Mouse (Mus musculus) heart, postnatal 25 days (tissue): ENCODE results near the gene Auts2. TPM values are rescaled to one million over a fixed set of nuclear protein-coding genes. Genes with fewer than 3 reads are reported as not detected.

Source experiments
- DNase-seq: peaks from one replicate; pipeline ENCODE4 v3.0.0; 2022; ENCODE audit warnings: low spot score
- intact Hi-C: fragments of 180-260 bp; cut with DNase I; formaldehyde crosslinking; loops from one replicate; pipeline ENCODE4 v1.15.1; 2025
- total RNA-seq, 2 experiments: library from RNA; stranded (reverse); gene quantifications; 2 replicates each; pipeline ENCODE4 v1.2.3; 2021

Auts2 gene
- total RNA-seq, 2 experiments from 2014 or later = 33.6 to 43.8 TPM

DNA sequence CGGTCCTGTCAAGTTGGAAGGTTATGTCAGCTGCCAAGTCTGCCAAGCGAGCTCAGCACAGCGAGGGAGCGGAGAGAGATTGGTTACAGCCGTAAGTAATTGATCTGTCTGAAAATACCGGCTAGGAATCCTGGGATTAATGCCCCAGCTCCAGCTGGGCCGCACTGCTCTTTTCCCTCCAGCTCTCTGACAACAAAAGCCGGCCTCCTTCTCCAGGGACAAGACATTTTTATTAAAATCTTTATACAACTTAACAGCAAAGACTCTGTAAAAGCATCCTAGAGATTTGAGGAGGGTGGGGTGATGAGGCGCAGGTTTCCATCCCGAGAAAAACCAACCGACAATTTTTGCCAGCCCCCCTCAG lies 468.8 kb downstream of the Auts2 start:
- DNase-seq = no peak
- intact Hi-C loops = no loop called here

DNA sequence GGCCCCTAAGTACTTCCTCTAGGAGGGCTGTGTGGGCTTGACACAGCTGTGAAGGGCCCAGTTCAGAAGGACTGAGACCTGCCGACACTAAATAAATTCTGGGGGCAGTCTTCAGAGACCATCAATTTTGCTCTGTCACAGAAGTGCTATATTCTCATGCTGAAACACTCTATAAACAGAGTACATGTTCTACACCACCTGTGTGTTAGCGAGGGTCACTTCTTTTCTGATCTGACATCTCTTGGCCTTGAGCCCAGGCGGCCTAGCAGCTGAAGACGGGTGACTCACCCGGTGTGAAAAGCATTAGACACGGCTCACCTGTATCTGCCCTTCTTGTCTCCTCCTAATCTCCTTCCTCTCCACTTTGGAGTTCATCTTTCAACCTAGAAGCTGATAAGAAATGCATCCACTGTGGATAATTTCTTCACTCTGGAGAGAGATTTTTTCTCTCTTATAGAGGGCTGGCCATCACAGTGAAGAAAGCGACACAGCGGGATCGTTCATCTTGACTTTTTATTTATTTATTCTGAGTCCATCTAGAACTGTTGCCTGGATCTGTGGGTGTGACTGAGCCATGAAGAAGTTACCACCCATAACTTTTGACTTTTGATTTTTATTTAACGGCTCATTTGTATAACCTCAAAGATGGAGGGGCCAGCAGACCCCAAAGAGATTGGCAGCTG lies 469.3 kb downstream of the Auts2 start:
- intact Hi-C loops = no loop called here
- no peak for DNase-seq

DNA sequence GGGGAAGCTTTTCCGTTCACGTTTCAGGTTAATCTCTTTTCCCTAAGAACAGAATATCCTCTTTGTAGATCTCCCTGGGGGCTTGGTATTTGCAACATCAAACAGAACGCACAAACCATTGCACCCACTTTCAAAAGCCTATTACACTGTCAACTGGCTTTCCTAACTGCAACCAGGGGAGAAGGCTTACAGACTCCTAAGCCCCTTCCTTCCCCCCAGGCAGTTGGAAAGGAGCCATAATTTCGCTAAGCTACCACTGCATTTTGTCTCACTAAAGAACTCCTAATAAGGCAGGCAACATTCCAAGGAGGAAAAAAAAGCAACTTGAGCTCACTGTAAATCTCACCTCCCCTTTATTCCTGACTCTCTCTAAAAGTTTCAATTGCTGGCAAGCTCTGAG lies 470.8 kb downstream of the Auts2 start:
- DNase-seq = no peak
- intact Hi-C loops = no loop called here

GRCm38 (mm10) chr5:132067750-132068739 lies 475.1 kb downstream of the Auts2 start:
- DNase-seq = no peak
- intact Hi-C loops = no loop called here

- no peak for DNase-seq
Measured at GRCm38 (mm10) chr5:132060116-132060515, 483.0 kb downstream of the Auts2 start.

DNA sequence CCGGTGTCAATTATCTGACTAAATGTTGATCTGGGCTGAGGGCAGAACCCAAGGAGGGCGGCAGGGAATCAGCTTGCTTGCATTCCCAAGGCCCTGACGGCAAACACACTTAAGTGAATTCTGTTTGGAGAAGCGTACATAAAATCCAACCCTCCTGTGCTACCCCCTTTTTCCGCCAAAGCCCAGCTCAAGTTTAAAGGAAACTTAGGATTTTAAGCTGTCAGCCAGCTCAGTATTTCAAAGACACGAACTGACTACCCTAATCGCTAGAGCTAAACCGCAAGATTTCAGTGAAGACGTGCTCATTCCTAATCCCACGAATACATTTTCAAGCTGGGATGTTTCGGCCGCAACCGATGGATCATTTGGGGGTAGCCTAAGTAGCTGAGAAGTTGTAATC lies 490.5 kb downstream of the Auts2 start:
- DNase-seq = no peak
- intact Hi-C loops = no loop called here

More at GRCm38 (mm10) chr5:132060116-132060515, 483.0 kb downstream of the Auts2 start:
- intact Hi-C loops = no loop called here

- no peak for DNase-seq
- intact Hi-C loops = no loop called here
Measured at GRCm38 (mm10) chr5:132039584-132039983, 503.6 kb downstream of the Auts2 start.

- no peak for DNase-seq
- intact Hi-C loops = no loop called here
Measured at GRCm38 (mm10) chr5:132033491-132034350, 509.4 kb downstream of the Auts2 start.

DNA sequence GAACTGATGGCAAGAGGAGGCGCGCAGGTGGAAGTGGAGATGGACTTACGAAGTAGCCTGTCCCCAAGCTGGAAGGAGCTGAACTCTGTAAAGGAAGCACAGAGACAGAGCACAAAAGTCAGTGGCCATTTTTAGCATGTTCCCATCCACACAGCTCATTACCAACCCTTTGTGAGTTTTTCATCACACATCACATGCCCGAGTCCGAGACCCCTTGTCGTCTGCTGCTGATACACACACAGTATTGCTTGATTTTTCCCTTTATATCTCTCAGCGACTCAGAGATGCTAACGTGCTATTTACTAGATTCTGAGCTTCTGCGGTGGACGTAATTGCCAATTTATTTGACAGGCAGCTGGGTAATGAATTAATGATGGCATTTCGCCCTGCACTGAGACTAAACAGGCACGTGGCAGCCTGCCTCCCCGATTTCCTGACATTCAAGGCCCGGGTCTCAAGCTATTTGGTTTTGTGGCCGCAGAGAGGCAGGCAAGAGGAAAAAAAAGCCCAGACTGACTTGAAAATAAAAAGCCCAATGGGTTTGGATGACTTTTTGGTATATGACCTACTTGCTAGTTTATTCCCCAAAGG lies 512.1 kb downstream of the Auts2 start:
- no peak for DNase-seq
- intact Hi-C loops = no loop called here

DNA sequence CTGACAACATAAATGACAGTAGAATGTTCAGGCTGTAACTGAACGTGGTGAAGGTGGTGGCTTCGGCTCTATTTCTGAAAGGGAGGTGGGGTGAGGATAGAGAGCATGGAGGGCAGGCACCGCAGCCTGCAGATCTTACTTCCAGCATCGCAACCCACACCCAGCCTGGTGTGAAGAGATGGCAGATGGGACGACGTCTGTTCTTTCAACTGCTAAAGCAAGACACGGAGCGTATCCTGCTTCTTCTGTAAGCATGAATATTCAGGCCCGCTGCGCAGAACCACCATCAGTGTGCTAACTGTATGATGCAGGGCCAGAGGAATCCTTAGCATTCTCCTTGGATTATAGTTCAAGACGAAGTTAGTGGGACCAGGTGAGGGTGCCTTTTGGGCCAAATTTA lies 513.5 kb downstream of the Auts2 start:
- intact Hi-C loops = no loop called here
- no peak for DNase-seq

DNA sequence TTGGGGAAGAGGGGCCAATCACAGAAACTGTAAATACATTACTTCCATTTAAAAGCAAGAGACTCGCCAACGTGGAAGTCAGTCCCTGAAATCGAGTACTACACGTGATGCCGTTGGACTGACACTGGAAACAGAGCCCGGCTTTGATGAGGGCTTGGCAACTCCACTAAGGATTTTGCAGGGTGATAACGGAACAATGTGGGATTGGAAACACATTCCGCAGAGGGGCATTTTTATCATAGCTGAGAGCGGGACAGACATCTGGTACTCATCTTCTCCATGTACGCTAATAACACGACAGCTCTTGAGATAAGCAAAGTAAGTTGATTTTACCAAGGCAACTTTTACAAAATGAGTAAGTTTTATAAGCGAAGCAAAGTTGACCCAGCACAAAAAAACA lies 514.1 kb downstream of the Auts2 start:
- DNase-seq = no peak
- intact Hi-C loops = no loop called here

DNA sequence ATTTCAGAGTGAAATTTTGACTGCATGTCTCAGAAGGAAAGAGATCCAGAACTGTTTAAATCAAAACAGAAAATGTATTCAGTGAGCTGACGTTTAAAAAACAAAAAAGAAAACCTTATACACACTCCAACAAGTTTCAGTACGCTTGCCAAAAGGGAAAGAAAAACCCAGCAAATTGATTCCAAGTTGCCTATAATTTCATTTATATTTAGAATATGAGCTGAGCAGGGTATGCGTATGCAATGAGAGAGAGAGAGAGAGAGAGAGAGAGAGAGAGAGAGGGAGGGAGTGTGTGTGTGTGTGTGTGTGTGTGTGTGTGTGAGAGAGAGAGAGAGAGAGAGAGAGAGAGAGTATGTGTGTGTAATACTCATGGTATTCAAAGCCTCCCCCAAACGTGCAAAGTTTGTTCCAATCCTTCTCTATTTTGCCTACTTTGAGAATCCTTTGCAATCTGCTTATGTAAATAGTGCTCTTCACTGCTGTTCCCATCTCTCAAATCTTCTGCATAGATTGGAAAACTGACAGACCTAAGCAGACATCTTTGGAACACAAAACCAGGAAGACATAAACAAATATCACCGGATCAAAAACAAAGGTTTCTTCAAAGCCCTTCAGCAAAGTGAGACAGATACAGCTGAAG lies 515.2 kb downstream of the Auts2 start:
- intact Hi-C loops = no loop called here
- no peak for DNase-seq

DNA sequence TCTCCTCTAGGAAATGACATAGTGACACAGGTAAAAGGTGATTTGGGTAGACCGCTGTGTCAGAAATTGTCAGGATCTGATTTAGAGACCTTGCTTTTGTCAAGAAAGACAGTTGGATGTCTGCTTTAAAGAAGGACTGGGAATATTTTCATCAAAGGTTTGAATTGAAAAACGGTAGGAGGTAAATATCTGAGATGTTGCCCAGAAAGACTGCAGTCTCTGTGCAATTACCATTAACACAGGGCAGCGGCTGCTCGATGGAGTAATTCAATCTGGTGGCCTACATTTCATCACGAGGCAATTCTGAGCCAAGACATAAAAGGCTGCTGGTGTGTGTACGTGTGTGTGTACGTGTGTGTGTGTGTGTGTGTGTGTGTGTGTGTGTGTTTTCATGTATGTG lies 529.8 kb downstream of the Auts2 start:
- DNase-seq = no peak
- intact Hi-C loops = no loop called here

DNA sequence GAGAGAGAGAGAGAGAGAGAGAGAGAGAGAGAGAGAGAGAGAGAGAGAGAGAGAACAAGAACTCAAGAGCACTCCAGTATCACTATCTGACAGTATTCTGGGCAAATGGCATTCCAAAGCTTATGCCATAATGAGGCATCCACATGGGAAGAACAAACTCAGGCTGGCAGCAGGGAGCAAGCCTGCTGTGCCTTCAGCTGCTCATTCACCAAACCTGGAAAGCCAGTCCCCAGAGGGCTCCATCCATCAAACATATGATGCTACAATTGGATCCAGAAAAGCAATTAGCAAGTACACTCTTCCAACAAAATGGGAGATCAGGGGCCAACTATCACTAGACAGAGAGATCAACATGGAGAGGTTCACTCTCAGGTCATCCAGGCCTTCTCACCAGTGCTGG lies 531.3 kb downstream of the Auts2 start:
- no peak for DNase-seq
- intact Hi-C loops = no loop called here

DNA sequence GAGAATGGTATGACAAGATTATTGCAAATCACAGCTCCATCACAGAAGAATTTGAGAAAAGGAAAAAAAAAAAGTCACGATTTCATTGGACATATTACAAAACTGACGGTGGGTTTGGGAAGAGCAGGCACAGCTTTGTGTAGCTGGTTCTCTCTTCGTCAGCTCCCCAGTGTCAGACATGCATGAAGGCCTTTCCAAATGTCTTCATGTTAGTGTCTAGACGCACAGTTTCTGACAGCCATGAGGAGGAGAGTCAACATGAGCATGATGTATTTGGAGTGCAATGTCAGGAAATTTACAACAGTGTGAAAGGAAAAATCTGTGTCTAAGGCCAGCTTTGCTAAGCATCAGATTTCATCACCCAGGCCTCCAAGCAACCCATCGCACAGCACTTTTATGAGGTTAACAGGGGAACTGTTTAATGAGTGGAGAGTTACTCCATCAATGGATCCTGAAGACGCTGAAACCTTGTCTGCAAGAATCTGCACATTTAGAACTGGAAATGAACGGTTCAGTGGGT lies 534.4 kb downstream of the Auts2 start:
- intact Hi-C loops = no loop called here
- DNase-seq = no peak

DNA sequence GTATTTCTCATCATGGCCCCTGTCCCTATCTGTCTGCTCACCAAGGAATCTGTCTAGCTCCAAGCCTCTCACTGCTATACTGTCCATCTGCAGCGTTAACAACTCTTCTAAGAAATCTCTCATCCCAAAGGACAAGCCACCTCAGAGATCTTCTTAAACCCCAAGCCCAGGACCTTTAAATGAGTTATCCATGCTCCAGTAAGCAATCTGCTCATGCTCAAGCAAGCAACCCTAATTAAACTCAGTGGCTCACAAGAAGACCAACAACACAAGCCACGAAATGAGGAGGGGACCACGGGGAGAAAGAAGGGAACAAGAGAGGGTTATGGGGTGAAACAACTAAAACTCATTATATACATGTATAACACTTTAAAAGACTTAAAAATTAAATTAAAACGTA lies 535.2 kb downstream of the Auts2 start:
- no peak for DNase-seq
- intact Hi-C loops = no loop called here

DNA sequence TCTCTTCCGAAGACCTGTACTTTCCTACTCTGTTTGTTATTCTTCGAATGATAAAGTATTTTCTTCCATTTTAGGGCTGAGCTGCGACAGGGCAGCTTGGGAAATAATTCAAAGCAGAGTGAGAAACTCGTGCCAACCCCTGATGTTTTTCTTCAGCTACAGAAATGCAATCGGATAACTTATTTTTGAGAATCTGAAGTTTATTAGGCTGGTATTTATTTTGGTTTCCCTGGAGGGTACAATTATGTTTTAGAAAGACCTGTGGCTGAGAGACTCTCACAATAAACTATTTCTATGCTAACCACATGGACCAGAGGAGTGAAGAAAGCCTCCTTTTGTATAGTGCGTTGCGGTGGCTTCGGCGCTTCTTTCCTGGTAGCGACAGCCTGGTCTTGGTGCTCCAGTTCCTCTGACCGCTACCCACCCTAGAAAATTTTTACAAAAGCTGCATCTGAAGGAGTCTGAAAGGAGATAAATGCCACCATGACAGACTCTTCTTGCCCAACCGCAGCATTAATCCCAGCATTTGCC lies 550.4 kb downstream of the Auts2 start:
- DNase-seq = no peak
- intact Hi-C loops = no loop called here

GRCm38 (mm10) chr5:131992268-131992667 lies 550.9 kb downstream of the Auts2 start:
- no peak for DNase-seq
- intact Hi-C loops = no loop called here

DNA sequence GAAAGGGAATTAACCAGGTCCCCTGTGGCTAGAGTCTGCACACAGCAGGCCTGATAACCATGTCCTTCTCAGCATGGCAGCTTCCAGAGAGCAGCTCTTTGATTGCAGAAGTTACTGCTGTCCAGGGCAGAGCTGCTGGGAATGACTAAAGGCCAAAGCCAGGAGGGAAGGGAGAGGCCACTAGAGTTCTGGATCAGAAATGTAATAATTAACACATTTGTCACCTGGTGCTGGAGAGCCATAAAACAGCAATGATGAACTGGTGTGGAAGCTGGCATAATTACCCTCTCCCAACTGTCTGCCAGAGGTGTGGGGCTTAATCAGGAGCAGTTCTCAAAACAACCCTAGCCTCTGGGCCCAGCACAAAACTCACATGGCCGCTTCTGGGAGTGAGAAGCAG lies 552.6 kb downstream of the Auts2 start:
- intact Hi-C loops = no loop called here
- DNase-seq = no peak
